Mouse (Mus musculus) adipose tissue, adult 10 weeks (tissue): ENCODE data around the gene Ndufa12. TPM values are rescaled to one million over a fixed set of nuclear protein-coding genes. Genes with fewer than 3 reads are reported as not detected.

Experiments
- polyA plus RNA-seq: library from polyadenylated mRNA; stranded (reverse); fragments of 350-450 nt; fragmentation: Illumina TruSeq; extraction: RNeasy Lipid Tissue Mini Kit (QIAGEN cat#74804); gene quantifications from one replicate; pipeline ENCODE4 v1.2.3, GENCODE M21; 2014; ENCODE audit warnings: low read depth, low replicate concordance

Gene Ndufa12
- 214 TPM for polyA plus RNA-seq

GRCm38 (mm10) chr10:94198482-94199405 lies at the start of gene Ndufa12:
Gene Ndufa12, plus strand, starts transcription at chr10:94198720.

Other genes with a start within 250 kb of the Ndufa12 start
- 17.3 TPM for gene Vezt, start 162.9 kb upstream of the Ndufa12 start, polyA plus RNA-seq
- 6.8 TPM for gene Fgd6, start 162.7 kb upstream of the Ndufa12 start, polyA plus RNA-seq
- gene Nr2c1, start 50.7 kb upstream of the Ndufa12 start, polyA plus RNA-seq = 10.7 TPM
- gene Gm4792, start 100.0 kb downstream of the Ndufa12 start, polyA plus RNA-seq = not detected
- 33.0 TPM for gene Tmcc3, start 113.2 kb downstream of the Ndufa12 start, polyA plus RNA-seq